Mouse (Mus musculus) brain, embryonic 14.5 days (tissue): ENCODE results near the gene Zdhhc4.

Source experiments
- CTCF ChIP-seq: fragments of 200-500 bp; IDR thresholded peaks from 2 replicates; pipeline ENCODE4 v1.5.1; 2012; ENCODE audit warnings: inconsistent platforms, mild to moderate bottlenecking, moderate library complexity, borderline replicate concordance; ENCODE audit not compliant: insufficient read depth, insufficient read length; ENCODE audit errors: extremely low read depth
- POLR2A ChIP-seq: fragments of 200-500 bp; IDR thresholded peaks from 2 replicates; pipeline ENCODE4 v1.6.1; 2012; ENCODE audit warnings: mild to moderate bottlenecking, inconsistent platforms, borderline replicate concordance; ENCODE audit not compliant: poor library complexity, insufficient read depth, insufficient read length, severe bottlenecking; ENCODE audit errors: extremely low read depth

DNA sequence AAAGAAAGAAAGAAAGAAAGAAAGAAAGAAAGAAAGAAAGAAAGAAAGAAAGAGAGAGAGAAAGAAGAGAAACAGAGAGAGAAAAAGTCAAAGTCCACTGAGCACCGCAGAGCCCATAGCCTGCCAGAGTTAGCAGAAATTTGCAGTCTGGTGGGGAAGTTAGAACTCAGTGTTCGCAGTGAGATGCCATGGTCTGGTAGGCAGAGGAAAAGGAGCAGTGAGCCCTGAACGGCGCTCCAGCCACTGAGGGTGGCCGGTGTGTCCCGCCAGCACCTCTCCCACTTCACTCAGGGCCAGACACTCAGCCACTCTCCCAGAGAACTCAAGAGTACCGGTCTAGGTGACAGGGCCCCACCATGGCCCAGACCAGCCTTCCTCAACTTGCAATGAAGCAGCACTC is 24.8 kb downstream of the Zdhhc4 start:
- TF ChIP-seq POLR2A: no peak
- no peak for TF ChIP-seq CTCF
